Mouse (Mus musculus) G1E (cell line): ENCODE measurements around the gene Dnmt3b.

Experiments used
- CTCF ChIP-seq: IDR thresholded peaks from 2 replicates; pipeline ENCODE4 v1.5.1; 2012; ENCODE audit warnings: low read depth, low read length, inconsistent platforms, mixed read lengths
- GATA1 ChIP-seq: IDR thresholded peaks from 2 replicates; pipeline ENCODE4 v1.6.1; 2012; ENCODE audit warnings: borderline replicate concordance, low read length, inconsistent platforms, mixed read lengths
- POLR2AphosphoS5 ChIP-seq: IDR thresholded peaks from 2 replicates; pipeline ENCODE4 v1.6.1; 2012; ENCODE audit warnings: low read depth, low read length, inconsistent platforms; ENCODE audit not compliant: insufficient replicate concordance
- TAL1 ChIP-seq: conservative IDR thresholded peaks from 2 replicates; pipeline ENCODE4 v1.6.1; 2012; ENCODE audit warnings: low read depth, low read length, inconsistent platforms, mixed read lengths

GRCm38 (mm10) chr2:153630950-153631349, 18.3 kb upstream of the Dnmt3b start:
- TF ChIP-seq GATA1 (no peak), CTCF (no peak), TAL1 (peak; percentile 53; the same call in 1 of the 2 replicates), POLR2AphosphoS5 (no peak)
